Mouse (Mus musculus) G1E (cell line): Measurements from ENCODE around the gene Krtap7-1.

Source experiments
- CTCF ChIP-seq: IDR thresholded peaks from 2 replicates; pipeline ENCODE4 v1.5.1; 2012; ENCODE audit warnings: low read depth, low read length, inconsistent platforms, mixed read lengths
- TAL1 ChIP-seq: conservative IDR thresholded peaks from 2 replicates; pipeline ENCODE4 v1.6.1; 2012; ENCODE audit warnings: low read depth, low read length, inconsistent platforms, mixed read lengths

DNA sequence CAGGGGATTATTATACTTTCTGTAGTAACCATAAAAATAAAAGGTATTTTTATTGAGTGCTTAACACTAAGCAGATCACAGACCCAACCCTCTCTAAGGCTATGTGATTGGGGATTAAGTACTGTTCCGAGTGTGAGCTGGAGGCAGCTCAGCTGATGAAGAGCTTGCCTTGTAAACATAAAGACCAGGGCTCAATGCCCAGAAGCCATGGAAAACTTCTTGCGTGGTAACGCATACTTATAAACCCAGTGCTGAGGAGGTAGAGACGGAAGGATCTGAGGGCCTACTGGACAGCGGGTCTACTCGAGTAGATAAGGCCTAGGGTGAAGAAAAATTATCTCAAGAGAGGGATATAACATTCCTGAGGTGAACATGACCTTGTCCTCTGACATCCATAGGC, 12.0 kb upstream of the Krtap7-1 start:
- TF ChIP-seq CTCF (no peak), TAL1 (no peak)
